Mouse (Mus musculus): ENCODE measurements around the gene Slc41a1.

DNA sequence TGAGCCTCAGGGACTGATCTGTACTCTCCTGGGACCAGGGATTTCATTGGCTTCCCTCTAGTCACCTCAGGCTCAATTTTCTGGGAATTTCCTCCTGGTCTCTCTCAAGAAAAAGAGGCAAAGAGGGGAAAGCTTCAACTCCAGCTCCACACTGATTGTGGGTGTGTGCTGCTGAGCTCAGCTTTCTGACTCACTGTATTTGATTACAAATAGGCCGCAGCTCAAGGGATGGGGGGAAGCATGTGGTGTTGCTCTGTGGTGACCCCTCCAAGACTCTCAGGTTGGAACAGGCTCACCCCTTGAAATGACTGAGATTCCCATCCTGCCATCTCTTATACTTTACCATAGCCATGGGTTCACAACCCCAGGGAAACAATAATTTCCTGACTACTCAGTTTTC is 15.9 kb upstream of the Slc41a1 start:
- TF ChIP-seq EP300 (IDR thresholded peaks at IDR 0.05; ENCODE audit: low read depth) = no peak
- no peak for TF ChIP-seq CTCF (IDR thresholded peaks at IDR 0.05; ENCODE audit: low read depth)

Measured in liver, embryonic 14.5 days (tissue).